Mouse (Mus musculus) forebrain, embryonic 11.5 days (tissue): ENCODE data around the gene Tmem108. TPM values are rescaled to one million over a fixed set of nuclear protein-coding genes. Genes with fewer than 3 reads are reported as not detected.
"Not testable (repeated sequence)": the region's sequence is repeated elsewhere in the genome, so short reads cannot be mapped to it uniquely, and the experiment has no call there.

ENCODE experiments used
- ATAC-seq: fragments of 200-750 bp; cut with Nextera tagmentation; replicated peaks from 2 replicates; pipeline ENCODE4 v1.8.0; 2017; ENCODE audit warnings: moderate TSS enrichment; ENCODE audit not compliant: low FRiP score
- DNase-seq: peaks from one replicate; pipeline ENCODE4 v3.0.0-alpha.2; 2017; ENCODE audit warnings: low spot score
- H3K27ac ChIP-seq: fragments of 300-500 bp; sonication (generic); 2 replicates; pipeline ENCODE4 v1.5.1; 2014; ENCODE audit warnings: low read depth, low read length
- H3K27me3 ChIP-seq: fragments of 300-500 bp; sonication (generic); 2 replicates; pipeline ENCODE4 v1.6.1; 2014; ENCODE audit warnings: mild to moderate bottlenecking, low read length, mixed read lengths; ENCODE audit not compliant: control insufficient read depth, insufficient read depth
- H3K36me3 ChIP-seq: fragments of 300-500 bp; sonication (generic); 2 replicates; pipeline ENCODE4 v1.6.1; 2014; ENCODE audit warnings: mild to moderate bottlenecking, low read length, moderate library complexity, mixed read lengths; ENCODE audit not compliant: control insufficient read depth, insufficient read depth
- H3K4me1 ChIP-seq: fragments of 300-500 bp; sonication (generic); replicated peaks from 2 replicates; pipeline ENCODE4 v1.6.1; 2014; ENCODE audit warnings: low read length, mixed read lengths; ENCODE audit not compliant: control insufficient read depth, insufficient read depth
- H3K4me2 ChIP-seq: fragments of 300-500 bp; sonication (generic); 2 replicates; pipeline ENCODE4 v1.6.1; 2014; ENCODE audit warnings: low read depth, mild to moderate bottlenecking, low read length, moderate library complexity, mixed read lengths; ENCODE audit not compliant: severe bottlenecking
- H3K4me3 ChIP-seq: fragments of 300-500 bp; sonication (generic); 2 replicates; pipeline ENCODE4 v1.5.1; 2014; ENCODE audit warnings: low read depth, low read length
- H3K9ac ChIP-seq: fragments of 300-500 bp; sonication (generic); 2 replicates; pipeline ENCODE4 v1.6.1; 2014; ENCODE audit warnings: low read length
- H3K9me3 ChIP-seq: fragments of 300-500 bp; sonication (generic); 2 replicates; pipeline ENCODE4 v1.6.1; 2016; ENCODE audit warnings: low read length, mixed read lengths; ENCODE audit not compliant: control insufficient read depth
- WGBS: fragments of 180-500 bp; shearing (Covaris S2); extraction: QIAGEN DNeasy Blood & Tissue Kit; methylation state at CpG from one replicate; pipeline ENCODE4 v1.1.7; 2014; 5-methylcytosine and 5-hydroxymethylcytosine counted together
- polyA plus RNA-seq: library from polyadenylated mRNA; unstranded; fragments of >200 nt; fragmentation: Nextera tagmentation; extraction: Ambion mirVana; gene quantifications from 2 replicates; pipeline ENCODE4 v1.2.1, GENCODE M21; 2014

Gene Tmem108
- polyA plus RNA-seq, 1 experiment from 2014 or later = 27.2 TPM

DNA sequence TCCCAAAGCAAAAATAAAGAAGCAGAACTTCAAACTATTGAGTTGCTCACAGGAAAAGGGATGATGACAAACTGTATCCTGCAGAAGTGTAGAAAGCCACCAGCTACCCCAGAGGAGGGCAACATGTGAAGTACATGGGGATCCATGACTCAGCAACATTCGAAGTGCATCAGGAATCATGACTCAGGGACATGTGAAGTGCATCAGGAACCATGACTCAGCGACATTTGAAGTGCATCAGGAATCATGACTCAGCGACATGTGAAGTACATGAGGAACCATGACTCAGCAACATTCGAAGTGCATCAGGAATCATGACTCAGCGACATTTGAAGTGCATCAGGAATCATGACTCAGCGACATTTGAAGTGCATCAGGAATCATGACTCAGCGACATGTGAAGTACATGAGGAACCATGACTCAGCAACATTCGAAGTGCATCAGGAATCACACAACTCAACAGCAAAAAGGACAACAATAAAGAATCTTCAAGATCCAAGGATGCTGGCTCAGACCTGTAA, 91.0 kb downstream of the Tmem108 start:
- H3K4me1 ChIP-seq, H3K27ac ChIP-seq, ATAC-seq, H3K27me3 ChIP-seq, DNase-seq, H3K4me3 ChIP-seq, H3K4me2 ChIP-seq, H3K9ac ChIP-seq, H3K9me3 ChIP-seq, H3K36me3 ChIP-seq: not testable (repeated sequence)
- WGBS = 95% methylated on average over 8 of the region's 8 CpGs

DNA sequence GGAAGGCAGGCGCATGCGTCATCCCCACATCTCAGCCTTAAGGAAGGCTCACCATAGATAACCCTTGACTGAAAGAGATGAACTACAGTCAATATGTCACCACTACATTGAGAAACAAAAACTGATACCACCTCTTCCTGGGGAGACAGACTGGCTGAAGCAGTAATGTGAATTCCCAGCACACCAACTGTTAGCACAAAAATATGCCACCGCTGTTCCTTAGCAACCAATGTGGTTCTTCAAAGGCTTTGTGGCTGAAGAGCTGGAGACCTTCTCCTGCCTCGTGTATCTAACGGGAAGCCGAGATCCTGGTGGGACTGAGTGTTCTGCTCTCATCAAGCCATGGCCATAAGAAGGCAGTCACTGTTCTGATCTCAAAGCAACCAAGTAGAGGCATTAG, 92.8 kb downstream of the Tmem108 start:
- Histone ChIP-seq H3K27ac (no peak overlapping the region), H3K36me3 (no peaks in the 10 kb centered on the region), H3K4me2 (no peak overlapping the region), H3K27me3 (no peaks in the 10 kb centered on the region), H3K9ac (no peak overlapping the region), H3K4me1 (no peaks in the 10 kb centered on the region), H3K4me3 (no peak overlapping the region), H3K9me3 (no peaks in the 10 kb centered on the region; the same call in 1 of the 2 replicates)
- ATAC-seq (no peak), DNase-seq (no peak)
- 91% methylated on average over 6 of the region's 6 CpGs for WGBS

DNA sequence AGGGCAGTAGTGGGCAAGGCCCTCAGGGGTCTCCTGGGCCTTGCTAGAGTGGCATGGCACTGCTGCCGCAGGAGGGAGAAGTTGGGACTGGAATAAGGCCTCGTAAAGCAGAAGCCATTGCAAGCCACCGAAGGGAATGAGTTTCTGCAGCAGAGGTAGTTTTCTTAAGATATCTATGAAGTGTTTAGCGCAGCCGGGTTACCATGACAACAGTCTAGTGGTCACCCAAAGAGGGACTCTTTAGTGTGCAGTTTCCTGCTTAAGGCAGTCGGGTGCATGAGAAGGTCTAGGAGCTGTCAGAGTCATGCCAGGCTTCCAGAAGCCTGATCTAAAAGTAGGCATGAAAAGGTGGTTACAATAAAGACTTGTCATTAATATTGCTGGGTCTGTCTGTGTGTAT, 95.8 kb downstream of the Tmem108 start:
- Histone ChIP-seq H3K4me1 (no peaks in the 10 kb centered on the region), H3K27ac (no peak overlapping the region), H3K36me3 (no peaks in the 10 kb centered on the region), H3K4me3 (no peak overlapping the region), H3K9me3 (no peaks in the 10 kb centered on the region), H3K27me3 (no peaks in the 10 kb centered on the region), H3K4me2 (no peak overlapping the region), H3K9ac (no peak overlapping the region)
- 94% methylated on average over 6 of the region's 6 CpGs for WGBS
- DNase-seq (no peak), ATAC-seq (no peak)

DNA sequence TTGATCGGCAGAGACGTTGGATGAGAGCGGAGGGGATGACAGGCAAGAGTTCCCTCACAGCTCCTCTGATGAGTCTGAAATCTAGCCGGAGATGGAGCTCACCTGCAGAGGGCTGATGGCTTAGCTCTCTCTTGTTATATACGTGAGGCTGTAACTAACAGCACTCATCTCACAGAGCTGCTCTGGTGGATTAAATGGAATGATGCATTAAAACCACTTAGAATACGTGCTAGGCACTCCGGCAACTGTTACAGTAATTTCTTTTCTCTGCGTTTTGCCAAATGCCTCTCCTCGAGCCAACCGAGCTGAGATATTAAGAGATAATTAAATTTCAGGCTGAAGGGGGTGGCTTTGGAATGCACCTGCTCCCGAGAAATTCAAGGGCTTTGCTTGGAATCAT, 97.5 kb downstream of the Tmem108 start:
- WGBS = 84% methylated on average over 11 of the region's 11 CpGs
- no peak for ATAC-seq
- no peaks in the 10 kb centered on the region for H3K4me1 ChIP-seq

DNA sequence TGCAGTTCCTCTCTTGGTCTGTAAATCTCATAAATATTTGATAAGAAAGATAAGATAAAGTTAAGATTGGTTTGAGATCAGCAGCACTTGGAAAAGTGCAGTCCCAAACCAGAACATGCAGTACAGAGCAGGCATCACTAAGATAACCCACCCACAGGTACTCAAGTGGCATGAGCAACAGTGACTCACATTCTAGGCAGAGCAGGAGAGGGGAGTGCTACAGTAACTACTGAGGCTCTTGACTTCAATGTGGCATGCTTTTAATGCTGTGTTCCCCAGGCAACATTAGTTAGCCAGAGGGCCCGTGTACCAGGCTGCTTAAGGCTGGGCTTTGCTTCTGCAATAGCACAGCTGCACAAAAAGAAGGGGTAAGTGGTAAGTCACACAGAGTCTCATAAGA, 99.8 kb downstream of the Tmem108 start:
- WGBS = 67% methylated on average over 1 of the region's 1 CpGs
- no peak for DNase-seq

More for the DNA sequence above, 97.5 kb downstream of the Tmem108 start:
- no peak for DNase-seq
- H3K4me2 ChIP-seq = no peak overlapping the region
- H3K4me3 ChIP-seq = no peak overlapping the region
- no peak overlapping the region for H3K9ac ChIP-seq
- H3K9me3 ChIP-seq = no peaks in the 10 kb centered on the region
- no peaks in the 10 kb centered on the region for H3K36me3 ChIP-seq
- H3K27ac ChIP-seq = no peak overlapping the region
- H3K27me3 ChIP-seq = no peaks in the 10 kb centered on the region

GRCm38 (mm10) chr9:103657981-103658380, 103.7 kb downstream of the Tmem108 start:
- no peak overlapping the region; the same call in 1 of the 2 replicates for H3K27ac ChIP-seq
- peaks cover 11% of the 10 kb centered on the region; the same call in 1 of the 2 replicates for H3K4me1 ChIP-seq
- H3K9me3 ChIP-seq = no peaks in the 10 kb centered on the region
- H3K4me3 ChIP-seq = no peak overlapping the region
- H3K9ac ChIP-seq = no peak overlapping the region
- H3K4me2 ChIP-seq = no peak overlapping the region
- no peaks in the 10 kb centered on the region for H3K27me3 ChIP-seq
- 73% methylated on average over 5 of the region's 5 CpGs for WGBS
- no peaks in the 10 kb centered on the region for H3K36me3 ChIP-seq
- no peak for ATAC-seq
- DNase-seq = no peak

More for the DNA sequence above, 99.8 kb downstream of the Tmem108 start:
- Histone ChIP-seq H3K4me2 (no peak overlapping the region), H3K9ac (no peak overlapping the region), H3K27ac (no peak overlapping the region), H3K4me1 (peaks cover 9% of the 10 kb centered on the region; the same call in 1 of the 2 replicates), H3K9me3 (no peaks in the 10 kb centered on the region), H3K4me3 (no peak overlapping the region), H3K36me3 (no peaks in the 10 kb centered on the region), H3K27me3 (no peaks in the 10 kb centered on the region)
- no peak for ATAC-seq

DNA sequence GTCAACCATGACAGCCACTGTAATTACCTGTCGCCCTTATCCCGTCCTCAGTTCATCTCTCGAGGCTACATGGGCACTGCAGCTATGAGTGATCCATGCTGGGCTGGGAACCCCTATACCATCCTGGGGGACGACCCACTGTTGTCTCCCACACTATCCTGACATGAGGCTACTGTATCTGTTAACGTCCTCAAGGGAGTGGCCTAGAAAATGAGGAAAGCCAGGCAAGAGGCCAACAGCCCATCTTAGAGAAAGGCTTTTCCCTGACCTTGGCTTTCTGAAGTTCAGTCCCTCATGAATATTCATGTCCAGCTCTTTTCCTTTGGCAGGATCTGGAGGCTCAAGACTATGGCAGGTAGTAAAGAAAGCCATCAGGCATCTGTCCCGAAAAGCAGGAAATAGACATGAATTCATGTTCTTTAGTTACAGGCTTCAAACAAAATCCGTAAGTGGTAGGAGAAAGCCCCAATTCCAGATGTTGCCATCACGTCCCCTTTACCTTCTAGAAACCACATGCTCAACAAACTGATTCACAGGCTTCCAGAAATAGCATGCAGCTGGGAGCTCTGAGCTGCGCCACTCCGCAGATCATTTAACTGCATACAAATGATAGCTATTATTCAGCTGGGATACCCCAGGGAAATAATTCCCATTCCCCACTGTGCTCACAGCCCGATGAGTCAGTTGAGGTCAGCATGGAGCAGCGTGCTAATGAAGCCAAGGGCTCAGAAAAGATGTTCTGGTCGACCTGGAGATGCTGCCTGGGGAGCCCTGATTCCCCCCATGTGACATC, 104.3 kb downstream of the Tmem108 start:
- Histone ChIP-seq H3K9me3 (no peaks in the 10 kb centered on the region), H3K36me3 (no peaks in the 10 kb centered on the region), H3K4me1 (peaks cover 16% of the 10 kb centered on the region; the same call in 1 of the 2 replicates), H3K4me3 (no peak overlapping the region), H3K9ac (no peak overlapping the region), H3K4me2 (no peak overlapping the region), H3K27me3 (no peaks in the 10 kb centered on the region), H3K27ac (peak overlapping the region; percentile 8; the same call in 1 of the 2 replicates)
- 0 out of 2 replicates have a peak, but pooled peaks have one; percentile 23 for ATAC-seq
- DNase-seq = no peak
- 43% methylated on average over 13 of the region's 13 CpGs for WGBS

- DNase-seq = peak; percentile 73
- no peaks in the 10 kb centered on the region for H3K9me3 ChIP-seq
- ATAC-seq = peak; percentile 72
- no peaks in the 10 kb centered on the region for H3K27me3 ChIP-seq
- H3K27ac ChIP-seq = peak overlapping the region; percentile 65; the same call in 1 of the 2 replicates
- no peak overlapping the region for H3K4me3 ChIP-seq
- no peaks in the 10 kb centered on the region for H3K36me3 ChIP-seq
- peaks cover 18% of the 10 kb centered on the region; the same call in 1 of the 2 replicates for H3K4me1 ChIP-seq
- no peak overlapping the region for H3K4me2 ChIP-seq
- WGBS = 12% methylated on average over 10 of the region's 10 CpGs
- H3K9ac ChIP-seq = no peak overlapping the region
These were observed 107.5 kb downstream of the Tmem108 start for GRCm38 (mm10) chr9:103653995-103654587.
